Mouse (Mus musculus): ENCODE measurements around the gene Dbh. TPM values are rescaled to one million over a fixed set of nuclear protein-coding genes. Genes with fewer than 3 reads are reported as not detected.

The Dbh gene
- polyA plus RNA-seq, 1 experiment from 2014 or later, result not detected

GRCm38 (mm10) chr2:27179101-27179500, 14.1 kb downstream of the Dbh start:
- 74% methylated on average over 8 of the region's 8 CpGs for WGBS
- no peak overlapping the region for H3K4me3 ChIP-seq (replicated peaks; ENCODE audit: low read length)
- no peak overlapping the region for H3K4me2 ChIP-seq (ENCODE audit: low read length)
- no peaks in the 10 kb centered on the region for H3K9me3 ChIP-seq (ENCODE audit: control insufficient read depth, low read length)
- H3K36me3 ChIP-seq (ENCODE audit: control insufficient read depth, insufficient read depth), result no peaks in the 10 kb centered on the region
- H3K9ac ChIP-seq (replicated peaks; ENCODE audit: low read depth, low read length), result no peak overlapping the region
- H3K4me1 ChIP-seq (replicated peaks; ENCODE audit: control insufficient read depth, insufficient read depth, low read length), result no peaks in the 10 kb centered on the region
- no peaks in the 10 kb centered on the region for H3K27me3 ChIP-seq (replicated peaks; ENCODE audit: control insufficient read depth, insufficient read depth, low read length)
- H3K27ac ChIP-seq (ENCODE audit: low read length), result no peak overlapping the region
- ATAC-seq, result no peak

GRCm38 (mm10) chr2:27181907-27182306, 16.9 kb downstream of the Dbh start:
- Histone ChIP-seq H3K36me3 (ENCODE audit: control insufficient read depth, insufficient read depth) (no peaks in the 10 kb centered on the region), H3K9me3 (ENCODE audit: control insufficient read depth, low read length) (no peaks in the 10 kb centered on the region), H3K4me1 (replicated peaks; ENCODE audit: control insufficient read depth, insufficient read depth, low read length) (no peaks in the 10 kb centered on the region), H3K4me3 (replicated peaks; ENCODE audit: low read length) (no peak overlapping the region), H3K27me3 (replicated peaks; ENCODE audit: control insufficient read depth, insufficient read depth, low read length) (no peaks in the 10 kb centered on the region), H3K4me2 (ENCODE audit: low read length) (no peak overlapping the region), H3K9ac (replicated peaks; ENCODE audit: low read depth, low read length) (no peak overlapping the region), H3K27ac (ENCODE audit: low read length) (no peak overlapping the region)
- ATAC-seq, result no peak
- 72% methylated on average over 4 of the region's 4 CpGs for WGBS

- no peaks in the 10 kb centered on the region for H3K9me3 ChIP-seq (ENCODE audit: control insufficient read depth, low read length)
- 84% methylated on average over 12 of the region's 12 CpGs for WGBS
- no peak overlapping the region for H3K9ac ChIP-seq (replicated peaks; ENCODE audit: low read depth, low read length)
- no peak overlapping the region for H3K4me2 ChIP-seq (ENCODE audit: low read length)
- H3K4me1 ChIP-seq (replicated peaks; ENCODE audit: control insufficient read depth, insufficient read depth, low read length), result no peaks in the 10 kb centered on the region
- H3K36me3 ChIP-seq (ENCODE audit: control insufficient read depth, insufficient read depth), result no peaks in the 10 kb centered on the region
- H3K27ac ChIP-seq (ENCODE audit: low read length), result no peak overlapping the region
- no peak for ATAC-seq
- H3K27me3 ChIP-seq (replicated peaks; ENCODE audit: control insufficient read depth, insufficient read depth, low read length), result no peaks in the 10 kb centered on the region
- no peak overlapping the region for H3K4me3 ChIP-seq (replicated peaks; ENCODE audit: low read length)
Measured at GRCm38 (mm10) chr2:27183734-27184133, 18.7 kb downstream of the Dbh start.

- Histone ChIP-seq H3K4me1 (replicated peaks; ENCODE audit: control insufficient read depth, insufficient read depth, low read length) (no peaks in the 10 kb centered on the region), H3K9me3 (ENCODE audit: control insufficient read depth, low read length) (no peaks in the 10 kb centered on the region), H3K4me3 (replicated peaks; ENCODE audit: low read length) (no peak overlapping the region), H3K9ac (replicated peaks; ENCODE audit: low read depth, low read length) (no peak overlapping the region), H3K27me3 (replicated peaks; ENCODE audit: control insufficient read depth, insufficient read depth, low read length) (no peaks in the 10 kb centered on the region), H3K4me2 (ENCODE audit: low read length) (no peak overlapping the region), H3K36me3 (ENCODE audit: control insufficient read depth, insufficient read depth) (no peaks in the 10 kb centered on the region), H3K27ac (ENCODE audit: low read length) (no peak overlapping the region)
- no peak for ATAC-seq
- 90% methylated on average over 6 of the region's 6 CpGs for WGBS
Measured at GRCm38 (mm10) chr2:27187531-27187930, 22.5 kb downstream of the Dbh start.

GRCm38 (mm10) chr2:27189994-27190393, 25.0 kb downstream of the Dbh start:
- Histone ChIP-seq H3K4me1 (replicated peaks; ENCODE audit: control insufficient read depth, insufficient read depth, low read length) (no peaks in the 10 kb centered on the region), H3K9me3 (ENCODE audit: control insufficient read depth, low read length) (no peaks in the 10 kb centered on the region), H3K36me3 (ENCODE audit: control insufficient read depth, insufficient read depth) (no peaks in the 10 kb centered on the region), H3K9ac (replicated peaks; ENCODE audit: low read depth, low read length) (no peak overlapping the region), H3K4me2 (ENCODE audit: low read length) (no peak overlapping the region), H3K4me3 (replicated peaks; ENCODE audit: low read length) (no peak overlapping the region), H3K27ac (ENCODE audit: low read length) (no peak overlapping the region), H3K27me3 (replicated peaks; ENCODE audit: control insufficient read depth, insufficient read depth, low read length) (no peaks in the 10 kb centered on the region)
- ATAC-seq, result no peak
- WGBS, result 59% methylated on average over 4 of the region's 4 CpGs

GRCm38 (mm10) chr2:27198551-27199246, 33.7 kb downstream of the Dbh start:
- no peak overlapping the region for H3K4me2 ChIP-seq (ENCODE audit: low read length)
- H3K4me1 ChIP-seq (replicated peaks; ENCODE audit: control insufficient read depth, insufficient read depth, low read length), result no peaks in the 10 kb centered on the region
- no peak for ATAC-seq
- H3K36me3 ChIP-seq (ENCODE audit: control insufficient read depth, insufficient read depth), result no peaks in the 10 kb centered on the region
- H3K4me3 ChIP-seq (replicated peaks; ENCODE audit: low read length), result no peak overlapping the region
- no peak overlapping the region for H3K9ac ChIP-seq (replicated peaks; ENCODE audit: low read depth, low read length)
- WGBS, result 66% methylated on average over 5 of the region's 5 CpGs
- no peak overlapping the region for H3K27ac ChIP-seq (ENCODE audit: low read length)
- H3K27me3 ChIP-seq (replicated peaks; ENCODE audit: control insufficient read depth, insufficient read depth, low read length), result no peaks in the 10 kb centered on the region
- no peaks in the 10 kb centered on the region for H3K9me3 ChIP-seq (ENCODE audit: control insufficient read depth, low read length)

GRCm38 (mm10) chr2:27200586-27200985, 35.6 kb downstream of the Dbh start:
- H3K4me3 ChIP-seq (replicated peaks; ENCODE audit: low read length), result no peak overlapping the region
- no peak overlapping the region for H3K27ac ChIP-seq (ENCODE audit: low read length)
- H3K36me3 ChIP-seq (ENCODE audit: control insufficient read depth, insufficient read depth), result no peaks in the 10 kb centered on the region
- no peak overlapping the region for H3K4me2 ChIP-seq (ENCODE audit: low read length)
- no peaks in the 10 kb centered on the region for H3K9me3 ChIP-seq (ENCODE audit: control insufficient read depth, low read length)
- no peak for ATAC-seq
- WGBS, result 62% methylated on average over 1 of the region's 1 CpGs
- no peak overlapping the region for H3K9ac ChIP-seq (replicated peaks; ENCODE audit: low read depth, low read length)
- H3K4me1 ChIP-seq (replicated peaks; ENCODE audit: control insufficient read depth, insufficient read depth, low read length), result no peaks in the 10 kb centered on the region
- no peaks in the 10 kb centered on the region for H3K27me3 ChIP-seq (replicated peaks; ENCODE audit: control insufficient read depth, insufficient read depth, low read length)

GRCm38 (mm10) chr2:27205666-27206065, 40.6 kb downstream of the Dbh start:
- Histone ChIP-seq H3K4me1 (replicated peaks; ENCODE audit: control insufficient read depth, insufficient read depth, low read length) (no peaks in the 10 kb centered on the region), H3K4me3 (replicated peaks; ENCODE audit: low read length) (no peak overlapping the region), H3K9me3 (ENCODE audit: control insufficient read depth, low read length) (no peaks in the 10 kb centered on the region), H3K9ac (replicated peaks; ENCODE audit: low read depth, low read length) (no peak overlapping the region), H3K27me3 (replicated peaks; ENCODE audit: control insufficient read depth, insufficient read depth, low read length) (no peaks in the 10 kb centered on the region), H3K36me3 (ENCODE audit: control insufficient read depth, insufficient read depth) (no peaks in the 10 kb centered on the region), H3K27ac (ENCODE audit: low read length) (no peak overlapping the region), H3K4me2 (ENCODE audit: low read length) (no peak overlapping the region)
- 70% methylated on average over 10 of the region's 10 CpGs for WGBS
- peak; percentile 54 for ATAC-seq

GRCm38 (mm10) chr2:27206128-27206797, 41.2 kb downstream of the Dbh start:
- H3K9ac ChIP-seq (replicated peaks; ENCODE audit: low read depth, low read length), result no peak overlapping the region
- H3K27ac ChIP-seq (ENCODE audit: low read length), result peak overlapping the region; percentile 3; the same call in 1 of the 2 replicates
- H3K27me3 ChIP-seq (replicated peaks; ENCODE audit: control insufficient read depth, insufficient read depth, low read length), result no peaks in the 10 kb centered on the region
- ATAC-seq, result no peak
- H3K4me3 ChIP-seq (replicated peaks; ENCODE audit: low read length), result no peak overlapping the region
- no peaks in the 10 kb centered on the region for H3K36me3 ChIP-seq (ENCODE audit: control insufficient read depth, insufficient read depth)
- no peaks in the 10 kb centered on the region for H3K4me1 ChIP-seq (replicated peaks; ENCODE audit: control insufficient read depth, insufficient read depth, low read length)
- 81% methylated on average over 15 of the region's 15 CpGs for WGBS
- H3K4me2 ChIP-seq (ENCODE audit: low read length), result no peak overlapping the region
- no peaks in the 10 kb centered on the region for H3K9me3 ChIP-seq (ENCODE audit: control insufficient read depth, low read length)
